Mouse (Mus musculus): Measurements from ENCODE around the gene Bphl. TPM values are rescaled to one million over a fixed set of nuclear protein-coding genes. Genes with fewer than 3 reads are reported as not detected.

Gene Bphl
- polyA plus RNA-seq, 1 experiment, result 44.5 TPM

DNA sequence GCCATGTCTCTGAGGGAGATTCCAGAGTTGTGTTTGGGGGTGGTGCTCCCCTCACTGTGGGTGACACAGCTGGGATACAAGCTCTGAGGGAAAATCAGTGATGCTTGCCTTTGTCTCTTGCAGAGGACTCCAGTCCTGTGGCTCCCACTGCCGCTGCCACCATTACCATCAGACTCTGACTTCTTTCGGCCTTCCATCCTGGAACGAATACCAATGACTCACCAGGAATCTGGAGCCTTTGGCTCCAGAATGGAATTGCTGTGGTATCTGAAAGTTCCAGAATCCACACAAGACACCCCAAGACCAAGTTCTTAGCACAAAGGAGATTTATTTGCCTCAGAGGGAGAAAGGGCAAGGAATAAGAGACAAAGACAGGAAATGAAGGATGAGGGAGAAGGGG, 75.7 kb downstream of the Bphl start:
- no peak overlapping the region for H3K27ac ChIP-seq (ENCODE audit: insufficient read depth, low read depth, low read length)
- TF ChIP-seq CTCF (IDR thresholded peaks at IDR 0.05; ENCODE audit: low read depth, low read length) (no peak), POLR2A (IDR thresholded peaks at IDR 0.05; ENCODE audit: borderline replicate concordance, low read depth, low read length) (no peak)
- peaks cover 24% of the 10 kb centered on the region for H3K4me1 ChIP-seq (ENCODE audit: control insufficient read depth, insufficient read depth, low read length)
- no peak overlapping the region for H3K4me3 ChIP-seq (ENCODE audit: insufficient read depth, low read length)

DNA sequence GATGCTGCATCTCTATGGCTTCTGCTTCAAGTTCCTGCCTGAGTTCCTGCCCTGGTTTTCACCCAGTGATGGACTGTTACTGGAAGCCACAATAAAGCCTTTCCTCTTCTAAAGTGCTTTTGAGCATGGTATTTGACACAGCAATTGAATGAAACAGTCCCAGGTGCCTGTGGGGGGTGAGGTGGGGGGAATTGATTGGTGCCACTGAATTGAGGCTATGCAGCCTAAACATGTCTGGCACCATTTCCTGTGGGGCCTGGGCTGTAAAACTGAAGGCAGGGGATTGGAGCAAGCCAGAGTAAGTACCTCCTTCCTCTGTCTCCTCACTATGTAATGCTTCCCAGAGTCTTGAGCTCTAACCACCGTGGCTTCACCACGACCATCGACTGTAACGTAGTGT, 77.3 kb downstream of the Bphl start:
- H3K4me1 ChIP-seq (ENCODE audit: control insufficient read depth, insufficient read depth, low read length), result peaks cover 20% of the 10 kb centered on the region
- TF ChIP-seq CTCF (IDR thresholded peaks at IDR 0.05; ENCODE audit: low read depth, low read length), result no peak
- no peak for TF ChIP-seq POLR2A (IDR thresholded peaks at IDR 0.05; ENCODE audit: borderline replicate concordance, low read depth, low read length)
- no peak overlapping the region for H3K4me3 ChIP-seq (ENCODE audit: insufficient read depth, low read length)
- H3K27ac ChIP-seq (ENCODE audit: insufficient read depth, low read depth, low read length), result no peak overlapping the region

DNA sequence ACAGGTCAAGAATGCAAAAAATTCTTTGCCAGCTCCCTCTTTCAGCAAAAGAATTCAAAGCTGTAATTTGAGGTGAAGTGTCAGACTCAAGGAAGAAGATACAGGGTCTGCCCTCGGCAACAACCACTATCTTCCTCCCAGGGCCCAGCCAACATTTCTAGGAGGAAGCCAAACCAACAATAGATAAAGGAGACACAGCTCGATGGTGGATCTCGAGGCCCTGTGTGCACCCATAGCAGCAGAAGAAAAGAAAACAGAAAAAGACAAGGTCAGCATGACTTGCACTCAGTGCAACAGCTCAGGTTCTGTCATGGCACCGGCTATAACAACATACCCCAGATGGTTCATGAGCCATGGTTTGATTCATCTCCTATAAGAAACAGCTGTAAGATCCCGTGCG, 79.1 kb downstream of the Bphl start:
- peaks cover 19% of the 10 kb centered on the region for H3K4me1 ChIP-seq (ENCODE audit: control insufficient read depth, insufficient read depth, low read length)
- H3K4me3 ChIP-seq (ENCODE audit: insufficient read depth, low read length), result no peak overlapping the region

DNA sequence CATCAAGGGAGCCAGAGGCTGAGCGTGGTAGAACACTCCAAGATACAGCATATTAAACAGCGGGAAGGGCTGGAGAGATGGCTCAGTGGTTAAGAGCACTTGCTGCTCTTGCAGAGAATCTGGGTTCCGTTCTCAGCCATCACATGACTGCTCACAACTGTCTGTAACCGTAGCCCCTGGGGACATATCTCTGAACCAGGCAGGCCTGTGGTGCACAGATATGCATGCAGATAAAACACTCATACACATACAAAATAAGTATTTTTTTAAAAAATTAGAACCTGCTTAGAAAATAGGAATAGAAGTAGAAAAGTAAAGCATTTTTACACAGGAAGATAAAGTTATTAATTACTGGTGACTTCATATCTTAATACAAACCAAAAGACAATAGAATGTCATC, 81.4 kb downstream of the Bphl start:
- H3K4me1 ChIP-seq (ENCODE audit: control insufficient read depth, insufficient read depth, low read length), result peaks cover 6% of the 10 kb centered on the region; the same call in 1 of the 2 replicates
- H3K27ac ChIP-seq (ENCODE audit: insufficient read depth, low read depth, low read length), result no peak overlapping the region

More for the DNA sequence above, 79.1 kb downstream of the Bphl start:
- TF ChIP-seq CTCF (IDR thresholded peaks at IDR 0.05; ENCODE audit: low read depth, low read length), result no peak
- no peak for TF ChIP-seq POLR2A (IDR thresholded peaks at IDR 0.05; ENCODE audit: borderline replicate concordance, low read depth, low read length)
- H3K27ac ChIP-seq (ENCODE audit: insufficient read depth, low read depth, low read length), result no peak overlapping the region

DNA sequence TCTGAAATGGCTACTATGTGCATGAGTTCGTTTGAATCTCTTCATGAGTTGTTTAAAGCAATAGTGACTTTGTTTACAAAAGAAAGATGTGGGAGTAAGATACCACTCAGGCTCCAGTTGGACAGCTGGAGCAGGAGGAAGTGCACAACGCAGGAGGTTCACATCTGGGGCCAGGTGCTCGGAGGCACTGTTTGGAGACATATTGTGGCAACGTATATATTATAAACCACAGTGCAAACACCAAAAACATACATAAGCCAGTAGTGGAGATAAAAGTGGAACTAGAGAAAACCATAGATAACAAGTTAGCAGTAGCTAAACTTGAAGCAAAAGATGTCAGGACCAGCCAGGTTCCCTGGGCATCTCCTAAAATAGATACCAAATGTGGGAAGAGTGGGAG, 82.0 kb downstream of the Bphl start:
- H3K4me1 ChIP-seq (ENCODE audit: control insufficient read depth, insufficient read depth, low read length), result 0 out of 2 replicates have a peak, but pooled peaks cover under 1% of the 10 kb centered on the region
- no peak overlapping the region for H3K27ac ChIP-seq (ENCODE audit: insufficient read depth, low read depth, low read length)
- TF ChIP-seq CTCF (IDR thresholded peaks at IDR 0.05; ENCODE audit: low read depth, low read length), result no peak
- TF ChIP-seq POLR2A (IDR thresholded peaks at IDR 0.05; ENCODE audit: borderline replicate concordance, low read depth, low read length), result no peak
- no peak overlapping the region for H3K4me3 ChIP-seq (ENCODE audit: insufficient read depth, low read length)

More for the DNA sequence above, 81.4 kb downstream of the Bphl start:
- TF ChIP-seq POLR2A (IDR thresholded peaks at IDR 0.05; ENCODE audit: borderline replicate concordance, low read depth, low read length), result no peak
- TF ChIP-seq CTCF (IDR thresholded peaks at IDR 0.05; ENCODE audit: low read depth, low read length), result no peak
- no peak overlapping the region for H3K4me3 ChIP-seq (ENCODE audit: insufficient read depth, low read length)

DNA sequence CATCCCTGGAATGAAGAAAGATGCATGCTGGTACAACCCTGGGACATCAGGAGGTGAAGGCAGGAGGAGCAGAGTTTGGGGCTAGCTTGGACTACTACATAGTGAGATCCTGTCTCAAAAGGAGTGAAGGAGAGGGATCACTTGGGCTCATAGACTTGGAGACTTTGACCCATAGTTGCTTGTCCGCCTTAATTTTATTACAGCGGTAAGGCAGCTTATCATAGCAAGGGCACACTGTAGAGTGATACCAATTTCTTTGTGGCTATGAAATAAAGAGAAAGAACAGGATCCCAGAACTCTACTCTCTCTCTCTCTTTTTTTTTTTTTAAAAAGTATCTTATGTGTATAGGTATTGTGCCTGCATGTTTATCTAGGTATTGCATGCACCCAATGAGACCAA, 83.1 kb downstream of the Bphl start:
- TF ChIP-seq CTCF (IDR thresholded peaks at IDR 0.05; ENCODE audit: low read depth, low read length) (no peak), POLR2A (IDR thresholded peaks at IDR 0.05; ENCODE audit: borderline replicate concordance, low read depth, low read length) (no peak)
- no peaks in the 10 kb centered on the region for H3K4me1 ChIP-seq (ENCODE audit: control insufficient read depth, insufficient read depth, low read length)
- no peak overlapping the region for H3K27ac ChIP-seq (ENCODE audit: insufficient read depth, low read depth, low read length)
- H3K4me3 ChIP-seq (ENCODE audit: insufficient read depth, low read length), result no peak overlapping the region

Other genes with a start within 250 kb of the Bphl start
- not detected in 2 replicates for gene Serpinb6e, start 194.2 kb upstream of the Bphl start, polyA plus RNA-seq (2012; ENCODE audit: insufficient read depth, insufficient read length, missing spikeins)
- not detected in 2 replicates for gene Serpinb6c, start 131.9 kb upstream of the Bphl start, polyA plus RNA-seq (2012; ENCODE audit: insufficient read depth, insufficient read length, missing spikeins)
- 39.9 and 41.2 TPM in 2 replicates for gene Nqo2, start 72.9 kb upstream of the Bphl start, polyA plus RNA-seq (2012; ENCODE audit: insufficient read depth, insufficient read length, missing spikeins)
- 53.5 and 63.4 TPM in 2 replicates for gene Ripk1, start 35.2 kb upstream of the Bphl start, polyA plus RNA-seq (2012; ENCODE audit: insufficient read depth, insufficient read length, missing spikeins)
- gene Serpinb6a, start 34.8 kb upstream of the Bphl start, polyA plus RNA-seq (2012; ENCODE audit: insufficient read depth, insufficient read length, missing spikeins), result 737 and 743 TPM in 2 replicates
- gene Tubb2a, start 40.4 kb downstream of the Bphl start, polyA plus RNA-seq (2012; ENCODE audit: insufficient read depth, insufficient read length, missing spikeins), result 77.8 and 92.5 TPM in 2 replicates
- gene Tubb2b, start 92.9 kb downstream of the Bphl start, polyA plus RNA-seq (2012; ENCODE audit: insufficient read depth, insufficient read length, missing spikeins), result 0.60 and 0.94 TPM in 2 replicates
- gene Psmg4, start 125.4 kb downstream of the Bphl start, polyA plus RNA-seq (2012; ENCODE audit: insufficient read depth, insufficient read length, missing spikeins), result 30.1 and 34.5 TPM in 2 replicates